26 mouse cellular contexts compared by ENCODE assay signal in the genomic region with DNA sequence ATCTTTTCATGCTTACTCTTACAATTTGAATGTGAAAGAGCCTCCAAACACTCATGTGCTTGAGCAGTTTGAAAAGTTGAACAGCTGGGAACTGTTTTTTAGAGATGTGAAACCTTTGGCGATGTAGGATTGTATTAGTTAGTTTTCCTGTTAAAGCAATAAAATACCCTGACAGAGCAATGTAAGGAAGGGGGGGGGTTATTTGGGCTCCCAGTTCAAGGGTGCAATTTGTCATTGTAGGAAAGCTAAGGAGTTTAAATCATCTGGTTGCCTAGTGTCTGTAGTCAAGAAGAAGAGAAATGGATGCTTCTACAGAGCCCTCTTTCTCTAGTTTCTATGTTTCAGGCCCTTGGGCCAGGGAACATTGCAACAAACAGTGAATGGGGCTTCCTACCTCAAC.
DNase-seq lines count a peak whose midpoint lies in the region; ATAC-seq lines count a peak whose summit lies in the region.
"Had no signal": no experiment of that assay in that cellular context is flagged by ENCODE, and none has a peak within 500 bp of the region (broad histone marks: within the 10 kb centered on the region; RNA-seq: fewer than 3 reads in every experiment).

No protein-coding gene starts in this region.

- no peak for DNase-seq in kidney, adult 8-10 months
- DNase-seq in kidney, postnatal 10 days = no peak
- peak; percentile 4 for DNase-seq in MN1 (ENCODE audit: low spot score)
- DNase-seq: adrenal gland, adult 2 months; adrenal gland, postnatal 10 days; adrenal gland, postnatal 25 days; B cell, adult 2 months; cerebellum, adult 11 months; cerebellum, adult 18-20 months; cerebellum, adult 8-10 months; cerebellum, adult 9-11 months; cerebellum, postnatal 14 days; cerebellum, postnatal 36 days; embryo, embryonic 11 days had no signal

- H3K27me3 ChIP-seq in kidney, embryonic 14.5 days (ENCODE audit: control insufficient read depth, insufficient read depth, low read length) = no peaks in the 10 kb centered on the region
- no peaks in the 10 kb centered on the region for H3K27me3 ChIP-seq in kidney, embryonic 16.5 days (ENCODE audit: insufficient read depth, low read length)
- H3K27me3 ChIP-seq: CH12.LX; embryonic facial prominence, embryonic 13.5 days; embryonic facial prominence, embryonic 15.5 days; forebrain, embryonic 12.5 days had no signal

- 0 out of 2 replicates have a peak, but pooled peaks have one; percentile 39 for ATAC-seq in kidney, embryonic 14.5 days (ENCODE audit: low FRiP score, low TSS enrichment)
- ATAC-seq in kidney, embryonic 16.5 days (ENCODE audit: low FRiP score, low TSS enrichment) = peak; percentile 54
- ATAC-seq: CD4-positive, CD25-positive, alpha-beta regulatory T cell, adult 4 months; forebrain, embryonic 14.5 days; forebrain, embryonic 16.5 days had no signal

- H3K9ac ChIP-seq in kidney, embryonic 14.5 days (ENCODE audit: low read depth, low read length) = no peak overlapping the region
- H3K9ac ChIP-seq in kidney, embryonic 16.5 days (replicated peaks; ENCODE audit: low read length) = no peak overlapping the region
- H3K9ac ChIP-seq: embryonic facial prominence, embryonic 13.5 days; embryonic facial prominence, embryonic 15.5 days; forebrain, embryonic 12.5 days had no signal

- no peak overlapping the region for H3K27ac ChIP-seq in kidney, embryonic 14.5 days (ENCODE audit: low read depth, low read length)
- no peak overlapping the region for H3K27ac ChIP-seq in kidney, embryonic 16.5 days (ENCODE audit: low read length)
- H3K27ac ChIP-seq: embryonic facial prominence, embryonic 13.5 days; embryonic facial prominence, embryonic 15.5 days; forebrain, embryonic 10.5 days; forebrain, embryonic 12.5 days had no signal

- no peaks in the 10 kb centered on the region for H3K9me3 ChIP-seq in kidney, embryonic 14.5 days (ENCODE audit: control insufficient read depth, low read length)
- H3K9me3 ChIP-seq in kidney, embryonic 16.5 days (ENCODE audit: low read length) = no peaks in the 10 kb centered on the region
- H3K9me3 ChIP-seq: embryonic facial prominence, embryonic 13.5 days; embryonic facial prominence, embryonic 15.5 days; forebrain, embryonic 10.5 days; forebrain, embryonic 12.5 days; G1E had no signal

- H3K36me3 ChIP-seq in kidney, embryonic 14.5 days (ENCODE audit: control insufficient read depth, insufficient read depth, low read length) = no peaks in the 10 kb centered on the region
- no peaks in the 10 kb centered on the region for H3K36me3 ChIP-seq in kidney, embryonic 16.5 days (ENCODE audit: insufficient read depth, low read length)
- H3K36me3 ChIP-seq: embryonic facial prominence, embryonic 13.5 days; embryonic facial prominence, embryonic 15.5 days; forebrain, embryonic 10.5 days; forebrain, embryonic 12.5 days; G1E had no signal

- 38% methylated on average over 1 of the region's 1 CpGs for WGBS in kidney, embryonic 14.5 days
- WGBS in kidney, embryonic 16.5 days = 17% methylated on average over 1 of the region's 1 CpGs

- no peak overlapping the region for H3K4me3 ChIP-seq in kidney, embryonic 14.5 days (ENCODE audit: low read length)
- H3K4me3 ChIP-seq in kidney, embryonic 16.5 days (ENCODE audit: low read length) = no peak overlapping the region
- H3K4me3 ChIP-seq: embryonic facial prominence, embryonic 13.5 days; embryonic facial prominence, embryonic 15.5 days; erythroblast, embryonic 14.5 days; forebrain, embryonic 10.5 days; forebrain, embryonic 12.5 days had no signal

- H3K4me2 ChIP-seq in kidney, embryonic 14.5 days (replicated peaks; ENCODE audit: low read depth, low read length) = no peak overlapping the region
- H3K4me2 ChIP-seq in kidney, embryonic 16.5 days (replicated peaks; ENCODE audit: low read depth, low read length) = no peak overlapping the region
- H3K4me2 ChIP-seq: embryonic facial prominence, embryonic 13.5 days; embryonic facial prominence, embryonic 15.5 days; forebrain, embryonic 12.5 days had no signal

- no peaks in the 10 kb centered on the region for H3K4me1 ChIP-seq in kidney, embryonic 14.5 days (ENCODE audit: control insufficient read depth, insufficient read depth, low read length)
- no peaks in the 10 kb centered on the region for H3K4me1 ChIP-seq in kidney, embryonic 16.5 days (ENCODE audit: insufficient read depth, low read length)
- H3K4me1 ChIP-seq: embryonic facial prominence, embryonic 13.5 days; embryonic facial prominence, embryonic 15.5 days; forebrain, embryonic 10.5 days; forebrain, embryonic 12.5 days had no signal
